Mouse (Mus musculus) limb, embryonic 15.5 days (tissue): ENCODE results near the gene Pakap. TPM values are rescaled to one million over a fixed set of nuclear protein-coding genes. Genes with fewer than 3 reads are reported as not detected.

Experiments
- ATAC-seq: fragments of 200-750 bp; cut with Nextera tagmentation; 2 replicates; pipeline ENCODE4 v1.8.0; 2017; ENCODE audit warnings: low read depth, moderate TSS enrichment; ENCODE audit not compliant: insufficient number of reproducible peaks, low FRiP score, low TSS enrichment
- H3K27ac ChIP-seq: fragments of 300-500 bp; sonication (generic); 2 replicates; pipeline ENCODE4 v1.5.1; 2015; ENCODE audit warnings: moderate library complexity, mild to moderate bottlenecking, inconsistent platforms
- H3K27me3 ChIP-seq: fragments of 300-500 bp; sonication (generic); 2 replicates; pipeline ENCODE4 v1.6.1; 2015; ENCODE audit warnings: inconsistent platforms
- H3K36me3 ChIP-seq: fragments of 300-500 bp; sonication (generic); 2 replicates; pipeline ENCODE4 v1.6.1; 2015; ENCODE audit warnings: inconsistent platforms
- H3K4me1 ChIP-seq: fragments of 300-500 bp; sonication (generic); 2 replicates; pipeline ENCODE4 v1.6.1; 2015; ENCODE audit warnings: inconsistent platforms
- H3K4me2 ChIP-seq: fragments of 300-500 bp; sonication (generic); 2 replicates; pipeline ENCODE4 v1.6.1; 2015; ENCODE audit warnings: mild to moderate bottlenecking, inconsistent platforms
- H3K4me3 ChIP-seq: fragments of 300-500 bp; sonication (generic); 2 replicates; pipeline ENCODE4 v1.5.1; 2015; ENCODE audit warnings: mild to moderate bottlenecking, inconsistent platforms
- H3K9ac ChIP-seq: fragments of 300-500 bp; sonication (generic); 2 replicates; pipeline ENCODE4 v1.6.1; 2015; ENCODE audit warnings: inconsistent platforms
- H3K9me3 ChIP-seq: fragments of 300-500 bp; sonication (generic); 2 replicates; pipeline ENCODE4 v1.6.1; 2016; ENCODE audit warnings: inconsistent platforms
- WGBS: fragments of 180-500 bp; shearing (Covaris S2); methylation state at CpG from one replicate; pipeline ENCODE4 v1.1.7; 2015; 5-methylcytosine and 5-hydroxymethylcytosine counted together
- polyA plus RNA-seq: library from polyadenylated mRNA; unstranded; fragments of >200 nt; fragmentation: Nextera tagmentation; extraction: Ambion mirVana; gene quantifications from 2 replicates; pipeline ENCODE4 v1.2.1, GENCODE M21; 2015

The Pakap gene
- polyA plus RNA-seq, 1 experiment from 2014 or later = 30.5 TPM

GRCm38 (mm10) chr4:57762424-57762823 lies 194.4 kb downstream of the Pakap start:
- Histone ChIP-seq H3K9ac (no peak overlapping the region), H3K4me1 (peaks cover 22% of the 10 kb centered on the region; the same call in 1 of the 2 replicates), H3K27me3 (no peaks in the 10 kb centered on the region), H3K36me3 (no peaks in the 10 kb centered on the region), H3K27ac (no peak overlapping the region), H3K4me2 (no peak overlapping the region), H3K9me3 (no peaks in the 10 kb centered on the region), H3K4me3 (no peak overlapping the region)
- ATAC-seq = no peak
- WGBS = 78% methylated on average over 7 of the region's 7 CpGs

GRCm38 (mm10) chr4:57764392-57764791 lies 196.4 kb downstream of the Pakap start:
- Histone ChIP-seq H3K27ac (peak overlapping the region; percentile 58; the same call in 1 of the 2 replicates), H3K27me3 (no peaks in the 10 kb centered on the region), H3K9me3 (no peaks in the 10 kb centered on the region), H3K9ac (no peak overlapping the region), H3K4me1 (peaks cover 17% of the 10 kb centered on the region; the same call in 1 of the 2 replicates), H3K4me2 (no peak overlapping the region), H3K36me3 (no peaks in the 10 kb centered on the region), H3K4me3 (no peak overlapping the region)
- peak; percentile 75; the same call in 1 of the 2 replicates for ATAC-seq
- WGBS = 12% methylated on average over 1 of the region's 1 CpGs

GRCm38 (mm10) chr4:57764926-57765325 lies 196.9 kb downstream of the Pakap start:
- Histone ChIP-seq H3K27ac (peak overlapping the region; percentile 58; the same call in 1 of the 2 replicates), H3K4me3 (no peak overlapping the region), H3K4me2 (no peak overlapping the region), H3K9ac (no peak overlapping the region), H3K9me3 (no peaks in the 10 kb centered on the region), H3K27me3 (no peaks in the 10 kb centered on the region), H3K4me1 (peaks cover 17% of the 10 kb centered on the region; the same call in 1 of the 2 replicates), H3K36me3 (no peaks in the 10 kb centered on the region)
- no peak for ATAC-seq
- WGBS = 70% methylated on average over 1 of the region's 1 CpGs

GRCm38 (mm10) chr4:57765806-57766205 lies 197.8 kb downstream of the Pakap start:
- H3K27me3 ChIP-seq = no peaks in the 10 kb centered on the region
- 47% methylated on average over 4 of the region's 4 CpGs for WGBS
- peaks cover 17% of the 10 kb centered on the region; the same call in 1 of the 2 replicates for H3K4me1 ChIP-seq
- H3K9ac ChIP-seq = no peak overlapping the region
- no peaks in the 10 kb centered on the region for H3K9me3 ChIP-seq
- no peak for ATAC-seq
- H3K36me3 ChIP-seq = no peaks in the 10 kb centered on the region
- H3K4me3 ChIP-seq = no peak overlapping the region
- no peak overlapping the region for H3K27ac ChIP-seq
- H3K4me2 ChIP-seq = no peak overlapping the region

- H3K27ac ChIP-seq = no peak overlapping the region
- H3K9me3 ChIP-seq = no peaks in the 10 kb centered on the region
- no peak overlapping the region for H3K4me2 ChIP-seq
- H3K4me1 ChIP-seq = peaks cover 19% of the 10 kb centered on the region
- H3K9ac ChIP-seq = no peak overlapping the region
- no peaks in the 10 kb centered on the region for H3K36me3 ChIP-seq
- no peaks in the 10 kb centered on the region for H3K27me3 ChIP-seq
- 78% methylated on average over 3 of the region's 3 CpGs for WGBS
- no peak overlapping the region for H3K4me3 ChIP-seq
- no peak for ATAC-seq
Observed at GRCm38 (mm10) chr4:57769007-57769406, 201.0 kb downstream of the Pakap start.

- 88% methylated on average over 4 of the region's 4 CpGs for WGBS
- Histone ChIP-seq H3K4me1 (peaks cover 7% of the 10 kb centered on the region), H3K4me2 (no peak overlapping the region), H3K27me3 (no peaks in the 10 kb centered on the region), H3K27ac (no peak overlapping the region), H3K9me3 (no peaks in the 10 kb centered on the region), H3K4me3 (no peak overlapping the region), H3K9ac (no peak overlapping the region), H3K36me3 (no peaks in the 10 kb centered on the region)
- ATAC-seq = no peak
Observed at GRCm38 (mm10) chr4:57770185-57770823, 202.3 kb downstream of the Pakap start.

GRCm38 (mm10) chr4:57771558-57772219 lies 203.7 kb downstream of the Pakap start:
- no peak overlapping the region for H3K4me2 ChIP-seq
- ATAC-seq = peak; percentile 61; the same call in 1 of the 2 replicates
- 76% methylated on average over 2 of the region's 2 CpGs for WGBS

GRCm38 (mm10) chr4:57772851-57773510 lies 205.0 kb downstream of the Pakap start:
- Histone ChIP-seq H3K4me3 (no peak overlapping the region), H3K9me3 (no peaks in the 10 kb centered on the region), H3K4me1 (peaks cover 7% of the 10 kb centered on the region), H3K27me3 (no peaks in the 10 kb centered on the region), H3K9ac (no peak overlapping the region), H3K36me3 (no peaks in the 10 kb centered on the region), H3K4me2 (no peak overlapping the region), H3K27ac (no peak overlapping the region)
- ATAC-seq = no peak
- 40% methylated on average over 11 of the region's 11 CpGs for WGBS

More at GRCm38 (mm10) chr4:57771558-57772219, 203.7 kb downstream of the Pakap start:
- no peaks in the 10 kb centered on the region for H3K36me3 ChIP-seq
- peaks cover 7% of the 10 kb centered on the region for H3K4me1 ChIP-seq
- H3K9me3 ChIP-seq = no peaks in the 10 kb centered on the region
- H3K4me3 ChIP-seq = no peak overlapping the region
- no peak overlapping the region for H3K9ac ChIP-seq
- no peaks in the 10 kb centered on the region for H3K27me3 ChIP-seq
- H3K27ac ChIP-seq = no peak overlapping the region

GRCm38 (mm10) chr4:57774517-57774916 lies 206.5 kb downstream of the Pakap start:
- Histone ChIP-seq H3K4me1 (peaks cover 7% of the 10 kb centered on the region), H3K4me3 (no peak overlapping the region), H3K36me3 (no peaks in the 10 kb centered on the region), H3K27ac (no peak overlapping the region), H3K4me2 (no peak overlapping the region), H3K9ac (no peak overlapping the region), H3K9me3 (no peaks in the 10 kb centered on the region), H3K27me3 (no peaks in the 10 kb centered on the region)
- no peak for ATAC-seq
- WGBS = 71% methylated on average over 4 of the region's 4 CpGs

GRCm38 (mm10) chr4:57775582-57775981 lies 207.6 kb downstream of the Pakap start:
- Histone ChIP-seq H3K27ac (no peak overlapping the region), H3K9me3 (no peaks in the 10 kb centered on the region), H3K9ac (no peak overlapping the region), H3K4me2 (no peak overlapping the region), H3K27me3 (no peaks in the 10 kb centered on the region), H3K4me3 (no peak overlapping the region), H3K36me3 (no peaks in the 10 kb centered on the region), H3K4me1 (peaks cover 10% of the 10 kb centered on the region)
- no peak for ATAC-seq

- H3K27ac ChIP-seq = no peak overlapping the region
Observed at GRCm38 (mm10) chr4:57780403-57780802, 212.4 kb downstream of the Pakap start.

More at GRCm38 (mm10) chr4:57780403-57780802, 212.4 kb downstream of the Pakap start:
- no peak overlapping the region for H3K4me2 ChIP-seq
- H3K9ac ChIP-seq = no peak overlapping the region
- H3K4me1 ChIP-seq = peaks cover 28% of the 10 kb centered on the region
- H3K4me3 ChIP-seq = no peak overlapping the region
- no peaks in the 10 kb centered on the region for H3K9me3 ChIP-seq
- 17% methylated on average over 4 of the region's 4 CpGs for WGBS
- H3K36me3 ChIP-seq = no peaks in the 10 kb centered on the region
- peaks cover 13% of the 10 kb centered on the region for H3K27me3 ChIP-seq
- ATAC-seq = no peak
